Mouse (Mus musculus) heart, postnatal 10 days (tissue): ENCODE results near the gene Slc25a47. TPM values are rescaled to one million over a fixed set of nuclear protein-coding genes. Genes with fewer than 3 reads are reported as not detected.
"Not testable (repeated sequence)": the region's sequence is repeated elsewhere in the genome, so short reads cannot be mapped to it uniquely, and the experiment has no call there.

ENCODE experiments used
- DNase-seq, 2 experiments: peaks; one replicate each; pipeline ENCODE4 v3.0.0; 2021
- intact Hi-C: fragments of 180-260 bp; cut with DNase I; formaldehyde crosslinking; loops from one replicate; pipeline ENCODE4 v1.15.1; 2025
- total RNA-seq, 2 experiments: library from RNA; stranded (reverse); gene quantifications; 2 replicates each; pipeline ENCODE4 v1.2.3; 2021

Slc25a47 gene
- total RNA-seq, 2 experiments from 2014 or later, result 5.0 to 6.3 TPM

GRCm38 (mm10) chr12:108825561-108826224 is 10.2 kb upstream of the Slc25a47 start:
- no peak for DNase-seq
- intact Hi-C loops, result no loop called here

GRCm38 (mm10) chr12:108826282-108826957 is 9.4 kb upstream of the Slc25a47 start:
- intact Hi-C loops, result no loop called here
- DNase-seq, result no peak

DNA sequence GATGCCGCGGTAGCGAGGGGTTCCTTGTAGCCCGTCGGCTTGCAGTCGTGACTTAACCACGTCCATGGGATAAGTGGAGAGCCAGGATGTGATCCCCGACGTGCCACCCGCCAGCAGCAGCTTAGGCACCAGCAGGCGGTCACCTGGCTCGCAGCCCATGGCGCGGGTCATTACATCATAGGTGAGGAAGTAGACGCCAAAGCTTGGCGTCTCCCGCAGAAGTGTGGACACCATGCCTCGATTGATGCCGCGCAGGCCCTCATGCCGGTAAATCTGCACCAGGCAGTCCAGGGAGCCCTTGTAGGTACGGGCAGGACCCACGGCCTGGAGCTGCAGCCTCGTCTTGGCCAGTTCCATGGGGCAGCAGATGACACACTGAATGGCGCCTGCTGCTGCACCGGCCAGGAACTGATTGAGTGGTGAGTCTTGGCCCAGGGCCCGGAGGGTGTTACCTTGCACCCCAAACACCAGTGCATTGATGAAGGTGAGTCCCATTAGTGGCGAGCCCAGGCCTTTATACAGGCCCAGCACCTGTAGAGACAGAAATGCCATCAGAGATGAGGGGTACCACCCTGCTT is 8.8 kb upstream of the Slc25a47 start:
- intact Hi-C loops, result no loop called here
- DNase-seq, result no peak

DNA sequence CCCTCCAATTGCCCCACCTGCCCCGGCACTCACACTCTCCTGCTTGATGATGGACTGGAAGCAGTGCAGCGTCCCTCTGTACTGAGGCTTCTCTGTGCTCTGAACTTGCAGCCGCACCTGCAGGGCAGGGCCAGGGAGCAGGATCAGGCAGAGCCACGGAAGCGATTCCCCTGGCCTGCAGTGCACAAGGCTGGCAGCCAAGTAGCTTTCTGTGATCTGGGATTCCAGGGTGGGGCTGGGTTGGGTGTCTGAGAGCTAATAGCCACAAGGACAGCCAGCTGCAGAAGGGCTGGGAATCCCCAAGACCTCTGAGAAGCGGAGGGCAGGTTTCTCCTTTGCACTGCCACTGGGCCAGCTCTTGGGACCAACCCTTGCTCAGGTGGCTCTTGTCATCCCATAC is 8.2 kb upstream of the Slc25a47 start:
- no peak for DNase-seq
- intact Hi-C loops, result no loop called here

DNA sequence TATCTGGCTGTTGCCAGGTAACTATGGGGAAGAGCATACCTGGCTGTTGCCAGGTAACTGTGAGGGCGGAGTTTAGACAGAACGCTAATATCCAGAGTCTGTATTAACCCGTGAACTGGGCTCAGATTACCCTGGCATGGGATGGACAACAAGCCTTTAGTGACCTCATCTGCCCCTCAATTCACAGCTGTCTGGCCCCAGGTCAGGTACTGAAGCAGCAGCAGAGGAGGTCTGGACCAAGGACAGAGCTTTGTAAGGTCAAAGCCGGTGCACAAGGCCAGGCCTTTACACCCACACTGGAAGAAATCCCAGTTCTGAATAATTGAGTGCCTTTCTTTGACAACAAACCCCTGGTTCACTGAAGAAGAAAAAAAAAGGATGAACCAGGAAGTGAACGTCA is 6.2 kb upstream of the Slc25a47 start:
- intact Hi-C loops, result no loop called here
- DNase-seq, result peak in 1 of 2 experiments; percentile 30

- DNase-seq, result no peak
- intact Hi-C loops, result no loop called here
These were observed 5.5 kb upstream of the Slc25a47 start for GRCm38 (mm10) chr12:108830358-108830757.

GRCm38 (mm10) chr12:108831966-108832643 is 3.7 kb upstream of the Slc25a47 start:
- DNase-seq, result peak in 1 of 2 experiments; percentile 39
- intact Hi-C loops, result no loop called here

- peak in 1 of 2 experiments; percentile 28 for DNase-seq
- intact Hi-C loops, result no loop called here
These were observed 3.0 kb upstream of the Slc25a47 start for GRCm38 (mm10) chr12:108832851-108833250.

DNA sequence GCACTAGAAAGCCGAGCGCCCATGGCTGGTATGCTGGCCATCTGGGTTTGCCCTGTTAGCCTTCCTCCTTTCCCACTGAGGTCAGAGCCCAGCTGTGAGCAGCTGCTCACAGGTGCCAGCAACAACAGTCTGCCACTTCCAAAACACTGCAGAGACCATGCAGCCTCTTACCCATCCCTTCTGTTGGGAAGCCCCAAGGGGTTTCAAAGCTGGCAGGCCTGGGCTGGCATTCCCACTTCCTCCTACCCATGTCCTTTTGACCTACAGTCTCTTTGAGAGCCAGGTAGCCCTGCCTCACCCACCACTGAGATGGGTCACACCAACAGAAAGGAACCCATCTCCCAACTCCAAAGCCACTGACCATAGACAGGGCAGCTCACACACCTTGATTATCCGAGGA is 2.4 kb upstream of the Slc25a47 start:
- intact Hi-C loops, result no loop called here
- DNase-seq, result no peak

- DNase-seq, result no peak
These were observed 1.5 kb upstream of the Slc25a47 start for GRCm38 (mm10) chr12:108834337-108834736.

GRCm38 (mm10) chr12:108834786-108835185 is 1.1 kb upstream of the Slc25a47 start:
- intact Hi-C loops, result loop anchor here (2.0 kb wide), 1 partner anchor 40 kb away; no protein-coding TSS in a partner anchor

More at GRCm38 (mm10) chr12:108834337-108834736, 1.5 kb upstream of the Slc25a47 start:
- intact Hi-C loops, result loop anchor here (2.0 kb wide), 1 partner anchor 40 kb away; no protein-coding TSS in a partner anchor

DNA sequence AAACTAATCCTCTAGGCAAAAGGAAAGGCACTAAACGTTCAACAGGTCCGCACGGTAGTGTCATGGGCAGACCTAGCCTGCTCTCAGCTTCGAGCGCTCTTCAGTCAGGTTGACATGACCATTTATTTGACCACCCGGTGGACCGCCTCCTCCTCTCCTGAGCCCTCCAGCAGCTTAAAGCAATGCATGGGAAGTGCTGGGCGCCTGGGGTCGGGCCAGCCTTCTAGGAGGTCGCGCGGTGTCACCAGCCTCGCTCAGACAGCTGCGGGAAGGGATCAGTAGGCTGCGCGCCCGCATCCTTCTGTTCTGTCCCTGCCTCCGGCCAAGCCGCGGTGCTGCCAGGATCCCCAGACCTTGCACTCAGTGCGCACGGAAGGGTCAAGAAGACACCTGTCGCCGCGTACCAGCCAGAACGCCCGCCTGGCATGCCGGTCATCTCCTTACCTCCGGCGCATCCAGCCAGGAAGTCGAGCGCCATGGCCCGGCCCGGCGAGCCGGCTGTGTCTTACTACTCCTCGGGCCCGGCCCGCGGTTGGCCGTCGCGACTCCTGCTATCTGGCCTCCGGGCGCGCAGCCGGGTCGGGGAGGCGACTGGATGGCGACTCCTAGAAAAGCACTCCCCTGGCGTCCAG is 522 bp upstream of the Slc25a47 start:
- DNase-seq, result no peak

More at GRCm38 (mm10) chr12:108834786-108835185, 1.1 kb upstream of the Slc25a47 start:
- DNase-seq, result no peak

DNA sequence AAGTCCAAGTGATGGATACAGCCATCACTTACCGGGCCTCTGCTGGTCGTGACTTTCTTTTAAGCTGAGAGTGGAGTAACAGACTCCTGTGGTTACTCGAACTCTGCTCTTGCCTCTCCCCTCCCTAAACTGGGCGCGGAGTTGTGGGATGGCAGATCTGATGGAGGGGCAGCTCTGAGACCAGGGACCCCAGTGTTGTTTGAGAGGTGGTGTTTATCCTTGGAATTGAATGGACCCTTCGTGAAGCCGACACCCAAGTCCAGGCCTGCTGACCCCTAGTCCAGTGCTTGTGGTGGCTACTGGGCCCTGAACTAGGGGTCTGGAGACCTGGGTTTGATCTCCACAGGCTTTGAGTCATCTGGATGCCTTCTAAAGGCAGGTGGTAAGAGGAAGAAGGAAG is 876 bp downstream of the Slc25a47 start:
- intact Hi-C loops, result loop anchor here (2.0 kb wide), 1 partner anchor 56 kb away; the partner anchor contains the start of gene Wdr25

More for the DNA sequence above, 522 bp upstream of the Slc25a47 start:
- intact Hi-C loops, result loop anchor here (2.0 kb wide), 1 partner anchor 41 kb away; no protein-coding TSS in a partner anchor

DNA sequence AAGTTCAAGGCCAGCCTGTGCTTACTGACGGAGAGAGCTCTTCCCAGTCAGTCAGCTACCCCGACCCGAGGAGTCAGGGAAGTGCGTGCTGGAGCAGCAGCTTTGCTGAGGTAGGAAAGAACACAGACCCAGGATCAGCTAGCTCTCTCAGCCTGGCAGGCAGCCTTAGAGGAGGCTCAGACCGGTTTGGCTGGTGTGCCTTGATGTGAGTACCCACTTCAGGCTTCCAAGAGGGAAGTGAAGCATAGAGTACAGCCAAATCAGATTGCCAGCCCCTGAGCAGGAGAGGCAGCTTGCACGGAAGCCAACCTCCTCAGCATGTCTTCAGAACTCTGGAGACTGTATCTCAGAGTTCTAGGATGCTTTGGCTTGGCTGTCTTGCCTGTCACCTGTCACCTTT is 5.3 kb downstream of the Slc25a47 start:
- intact Hi-C loops, result no loop called here
- no peak for DNase-seq

More for the DNA sequence above, 876 bp downstream of the Slc25a47 start:
- no peak for DNase-seq

DNA sequence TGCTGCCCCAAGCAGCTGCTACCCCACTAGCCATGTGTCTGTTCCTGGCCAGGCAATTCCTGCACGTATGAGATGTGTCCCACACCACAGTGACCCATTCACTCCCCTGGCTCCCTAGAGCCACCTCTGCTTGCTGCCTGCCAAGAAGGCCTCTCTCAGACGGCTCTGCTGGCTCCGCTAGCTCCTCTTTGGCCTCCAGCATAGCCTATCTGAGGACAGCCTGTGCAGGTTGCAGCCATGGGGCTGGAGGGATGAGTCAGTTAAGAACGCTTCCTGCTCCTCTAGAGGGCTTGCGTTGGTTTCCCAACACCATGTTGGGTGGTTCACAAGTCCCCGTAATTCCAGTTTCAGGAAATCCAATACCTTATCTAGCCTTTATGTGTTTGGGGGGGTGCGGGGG is 6.8 kb downstream of the Slc25a47 start:
- DNase-seq, result no peak
- intact Hi-C loops, result no loop called here

- DNase-seq, intact Hi-C loops: not testable (repeated sequence)
These were observed 12.2 kb downstream of the Slc25a47 start for GRCm38 (mm10) chr12:108848033-108848432.

- intact Hi-C loops, result no loop called here
- DNase-seq, result peak in 1 of 2 experiments; percentile 44
These were observed 13.7 kb downstream of the Slc25a47 start for GRCm38 (mm10) chr12:108849488-108850022.

DNA sequence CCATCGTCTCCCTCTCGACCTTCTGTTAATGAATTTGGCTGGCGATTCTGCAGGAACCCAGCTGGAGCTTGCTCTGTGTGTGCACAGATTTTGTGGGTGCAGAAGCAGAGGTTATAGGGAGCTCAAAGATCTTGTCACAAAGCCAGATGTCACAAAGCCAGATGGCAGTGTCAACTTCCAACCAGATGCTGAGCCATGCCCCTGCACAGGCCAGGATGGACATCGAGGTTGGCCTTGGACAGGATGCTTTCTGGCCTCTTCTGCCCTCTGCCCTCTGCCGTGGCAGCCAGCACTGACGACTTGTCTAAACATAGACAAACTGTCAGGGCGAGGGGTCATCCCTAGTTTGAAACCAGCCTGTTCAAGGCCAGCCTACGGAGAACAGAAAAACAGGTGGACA is 14.3 kb downstream of the Slc25a47 start:
- DNase-seq, result peak in 1 of 2 experiments; percentile 43
- intact Hi-C loops, result no loop called here

GRCm38 (mm10) chr12:108850886-108851285 is 15.0 kb downstream of the Slc25a47 start:
- intact Hi-C loops, result no loop called here
- DNase-seq, result no peak

DNA sequence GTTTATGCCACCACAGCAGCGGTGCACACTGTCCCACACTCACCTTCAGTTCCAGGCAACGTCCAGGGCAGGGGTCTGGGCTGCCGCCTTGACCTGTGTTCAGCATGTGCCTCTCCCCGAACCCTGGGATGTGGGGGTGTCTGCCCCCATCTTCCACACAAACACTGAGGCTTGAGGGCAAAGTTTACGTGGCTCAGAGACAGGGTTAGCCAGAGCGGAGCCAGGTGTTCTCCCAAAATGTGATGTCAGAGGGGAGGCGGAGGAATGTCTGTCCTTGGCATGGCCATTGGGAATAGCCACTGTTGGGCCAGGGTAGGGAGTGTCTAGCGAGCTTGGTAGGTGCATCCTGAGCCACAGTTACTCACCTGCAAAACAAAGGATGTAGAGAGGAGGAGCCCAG is 17.0 kb downstream of the Slc25a47 start:
- DNase-seq, result no peak
- intact Hi-C loops, result no loop called here
